Mouse (Mus musculus) lung, postnatal 36 days (tissue): ENCODE results near the gene Fam76b.

Experiments used
- DNase-seq: peaks from one replicate; pipeline ENCODE4 v3.0.0; 2022; ENCODE audit warnings: mixed read lengths

Fam76b gene

GRCm38 (mm10) chr9:13874359-13874758, 46.8 kb downstream of the Fam76b start:
- peak; percentile 11 for DNase-seq

GRCm38 (mm10) chr9:13875340-13875739, 47.8 kb downstream of the Fam76b start:
- DNase-seq: no peak

- DNase-seq: no peak
Observed at GRCm38 (mm10) chr9:13880761-13881160, 53.2 kb downstream of the Fam76b start.

DNA sequence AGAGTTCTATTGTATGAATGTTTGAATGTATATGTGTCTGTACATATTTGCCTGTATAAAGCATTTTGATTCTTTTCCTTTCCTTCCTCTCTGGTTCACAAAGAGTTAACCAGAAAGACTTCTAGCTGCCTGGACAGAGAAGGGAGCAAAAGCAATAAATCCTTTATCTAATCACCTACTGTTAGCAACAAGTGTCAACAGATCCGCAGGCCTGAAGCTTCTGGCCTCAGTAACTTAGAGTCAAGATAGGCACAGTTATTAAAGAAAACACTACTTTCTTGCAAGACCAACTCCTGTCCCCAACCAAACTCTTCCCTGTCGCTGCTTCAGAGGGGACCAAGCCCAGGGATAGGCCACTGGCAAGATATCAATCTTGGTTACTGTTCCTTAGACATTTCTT, 55.0 kb downstream of the Fam76b start:
- no peak for DNase-seq

DNA sequence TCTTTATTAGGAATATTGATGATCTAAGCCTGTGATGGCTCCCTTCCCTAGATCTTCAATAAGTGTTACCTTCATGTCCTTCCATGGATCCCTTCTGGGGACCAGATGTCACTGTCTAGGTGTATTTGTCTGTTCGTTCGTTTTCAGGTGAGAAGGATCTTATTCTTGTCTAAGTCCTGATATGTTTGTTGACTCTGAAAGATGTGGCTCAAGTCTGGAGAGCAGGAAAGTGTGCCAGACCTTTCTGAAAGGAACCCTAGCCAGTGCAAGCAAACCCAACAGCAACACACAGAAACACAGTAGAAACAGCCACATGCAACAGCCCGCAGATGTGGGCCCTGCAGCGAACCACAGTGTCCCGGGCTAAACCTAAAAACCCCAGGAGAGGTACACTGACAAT, 61.5 kb downstream of the Fam76b start:
- no peak for DNase-seq

- peak; percentile 86 for DNase-seq
Observed at GRCm38 (mm10) chr9:13889657-13890056, 62.1 kb downstream of the Fam76b start.

- DNase-seq: peak; percentile 40
Observed at GRCm38 (mm10) chr9:13890171-13890570, 62.7 kb downstream of the Fam76b start.

DNA sequence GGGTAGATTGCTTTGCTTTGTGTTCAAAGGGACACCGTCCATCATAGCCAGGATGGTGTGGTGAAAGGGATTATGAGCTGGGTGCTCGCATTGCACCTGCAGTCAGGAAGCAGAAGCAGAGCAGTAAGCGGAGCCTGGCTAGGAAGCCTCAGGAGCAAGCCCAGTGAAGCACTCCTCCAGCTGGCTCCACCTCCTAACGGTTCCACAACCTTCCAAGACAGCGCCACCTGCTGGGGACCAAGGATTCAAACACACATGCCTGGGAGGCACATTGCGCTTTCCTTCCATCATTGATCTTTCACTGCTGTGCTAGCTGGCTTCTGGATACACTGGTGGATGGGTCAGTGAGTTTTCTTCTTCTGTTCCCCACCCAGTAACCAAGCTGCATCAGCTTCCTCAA, 64.4 kb downstream of the Fam76b start:
- no peak for DNase-seq

DNA sequence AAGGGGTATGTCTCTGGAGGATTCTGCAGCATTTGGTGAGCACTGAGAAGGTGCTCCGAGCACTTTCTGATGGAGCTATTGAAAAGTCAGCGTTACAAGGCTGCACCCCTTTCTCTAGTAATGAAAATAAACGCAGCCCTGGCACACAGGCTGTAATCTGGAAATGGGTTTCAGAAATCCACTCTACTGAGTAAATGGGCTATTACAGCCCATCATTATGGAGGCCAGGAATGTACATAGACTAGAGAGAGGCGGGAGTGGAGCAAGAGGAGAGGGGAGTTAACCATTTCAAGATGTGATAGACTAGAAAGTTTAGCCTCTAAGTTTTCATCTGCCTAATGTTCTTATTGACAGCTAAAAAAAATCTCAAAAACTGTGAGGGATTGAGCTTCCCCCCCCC, 65.5 kb downstream of the Fam76b start:
- DNase-seq: no peak

- no peak for DNase-seq
Observed at GRCm38 (mm10) chr9:13894491-13894890, 67.0 kb downstream of the Fam76b start.

DNA sequence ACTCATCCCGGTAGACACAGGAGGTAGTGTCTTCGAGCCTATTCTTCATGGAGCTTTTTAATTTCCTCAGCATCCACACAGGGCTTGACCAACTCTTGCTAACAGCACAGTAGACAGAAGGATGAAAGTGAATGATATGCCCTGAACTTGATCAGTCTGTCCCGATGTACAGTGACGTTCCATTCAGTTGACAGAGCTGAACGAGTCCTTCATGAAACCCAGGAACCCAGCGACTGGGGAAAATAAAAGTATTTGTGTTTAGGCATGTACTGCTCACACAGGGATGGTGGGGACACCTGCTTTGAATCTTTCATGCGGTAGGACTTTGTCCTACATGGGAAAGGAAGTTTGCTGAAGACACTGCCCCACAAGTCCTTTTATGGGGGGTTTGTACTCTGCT, 67.4 kb downstream of the Fam76b start:
- no peak for DNase-seq

GRCm38 (mm10) chr9:13896055-13896454, 68.5 kb downstream of the Fam76b start:
- no peak for DNase-seq

DNA sequence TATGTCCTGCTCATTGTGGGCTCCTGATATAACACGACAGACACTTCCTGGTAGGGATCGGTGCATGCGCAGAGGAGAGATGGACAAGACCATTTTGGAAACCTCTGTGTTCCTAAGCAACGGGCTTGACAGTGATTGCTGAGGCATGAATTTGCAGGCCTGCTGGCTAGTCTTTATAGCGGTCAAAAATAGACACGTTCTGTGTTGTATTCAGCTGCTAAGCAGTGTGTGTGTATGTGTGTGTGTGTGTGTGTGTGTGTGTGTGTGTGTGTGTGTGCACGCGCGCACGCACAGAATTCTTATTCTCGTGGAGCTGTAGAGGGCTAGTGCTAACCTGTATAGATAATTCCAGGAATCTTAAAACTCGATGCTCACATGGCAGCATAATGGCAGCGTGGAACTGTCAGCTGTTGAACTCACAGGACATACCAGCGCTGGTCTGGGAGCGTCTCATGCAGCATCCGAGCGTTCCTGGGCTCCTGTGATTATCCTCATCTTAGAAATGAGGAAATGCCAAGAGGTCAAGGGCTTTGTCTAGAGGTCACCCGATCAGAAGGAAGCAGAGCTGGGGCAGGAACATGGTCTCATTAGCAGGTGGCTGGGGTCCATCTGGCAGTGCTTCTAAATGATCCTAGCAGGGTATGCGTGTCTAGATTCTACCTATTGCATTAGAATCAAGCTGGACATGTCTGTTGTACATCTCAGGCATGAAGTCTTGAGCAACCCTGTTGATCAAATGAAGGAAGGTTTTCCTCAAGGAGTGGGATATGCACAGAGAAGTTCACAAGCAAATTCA, 71.2 kb downstream of the Fam76b start:
- DNase-seq: no peak

GRCm38 (mm10) chr9:13902030-13902429, 74.5 kb downstream of the Fam76b start:
- no peak for DNase-seq

GRCm38 (mm10) chr9:13904091-13904779, 76.7 kb downstream of the Fam76b start:
- no peak for DNase-seq
